Comparison of ENCODE assay signal across 9 mouse cellular contexts in genomic region chr4:155162433-155163319, GRCm38 (mm10). TPM values are rescaled to one million over a fixed set of nuclear protein-coding genes. Genes with fewer than 3 reads are reported as not detected.
DNase-seq lines count a peak whose midpoint lies in the region; ATAC-seq lines count a peak whose summit lies in the region.
"Had no signal": no experiment of that assay in that cellular context is flagged by ENCODE, and none has a peak within 500 bp of the region (broad histone marks: within the 10 kb centered on the region; RNA-seq: fewer than 3 reads in every experiment).

No protein-coding gene starts in this region.

- H3K9me3 ChIP-seq in heart, embryonic 14.5 days (ENCODE audit: control insufficient read depth, low read length) = no peaks in the 10 kb centered on the region
- no peaks in the 10 kb centered on the region; the same call in 1 of the 2 replicates for H3K9me3 ChIP-seq in limb, embryonic 10.5 days (replicated peaks)

- DNase-seq in heart, postnatal 4 days = no peak
- peak; percentile 72 for DNase-seq in ES-CJ7 (ENCODE audit: low read depth, low spot score)
- no peak for DNase-seq in limb, embryonic 10.5 days (ENCODE audit: low spot score)
- peak; percentile 46 to 64 for DNase-seq in spleen, adult 18-20 months
- no peak for DNase-seq in ovary, postnatal 14 days (ENCODE audit: low spot score)
- no peak for DNase-seq in layer of hippocampus, postnatal 36 days
- no peak for DNase-seq in kidney, adult 11 months
- DNase-seq: right cerebral cortex, postnatal 4 days had no signal

- ATAC-seq in heart, embryonic 14.5 days (ENCODE audit: insufficient number of reproducible peaks, insufficient read depth, low FRiP score, low read depth) = no peak

- H3K9ac ChIP-seq in heart, embryonic 14.5 days (ENCODE audit: low read length) = 0 out of 2 replicates have a peak overlapping the region, but pooled peaks have one; percentile 18

- H3K27ac ChIP-seq in heart, embryonic 14.5 days (replicated peaks in 1 of 2; ENCODE audit: control insufficient read depth in 1 of 2, insufficient read depth in 1 of 2, low read depth in 2 of 2, low read length in 2 of 2) = peak overlapping the region in 1 of 2 experiments; percentile 77; a peak in 1 of 4 replicates
- H3K27ac ChIP-seq in limb, embryonic 10.5 days = peak overlapping the region; percentile 34

- peaks cover 48 to 66% of the 10 kb centered on the region in 2 experiments for H3K4me1 ChIP-seq in heart, embryonic 14.5 days (ENCODE audit: control insufficient read depth in 2 of 2, insufficient read depth in 2 of 2, low read length in 2 of 2)
- peaks cover 79% of the 10 kb centered on the region for H3K4me1 ChIP-seq in limb, embryonic 10.5 days

- no peaks in the 10 kb centered on the region for H3K27me3 ChIP-seq in heart, embryonic 14.5 days (ENCODE audit: control insufficient read depth, insufficient read depth, low read length)
- H3K27me3 ChIP-seq in limb, embryonic 10.5 days (ENCODE audit: low read depth, poor library complexity, severe bottlenecking) = no peaks in the 10 kb centered on the region

- peaks cover 28% of the 10 kb centered on the region for H3K36me3 ChIP-seq in heart, embryonic 14.5 days (ENCODE audit: control insufficient read depth, insufficient read depth, low read length)
- peaks cover 32% of the 10 kb centered on the region for H3K36me3 ChIP-seq in limb, embryonic 10.5 days

- 69% methylated on average over 7 of the region's 7 CpGs for WGBS in heart, embryonic 14.5 days
- WGBS in limb, embryonic 10.5 days = 68% methylated on average over 7 of the region's 7 CpGs

- no peak overlapping the region for H3K4me2 ChIP-seq in heart, embryonic 14.5 days (ENCODE audit: low read length)

- no peak overlapping the region for H3K4me3 ChIP-seq in heart, embryonic 14.5 days (ENCODE audit: control insufficient read depth in 1 of 2, insufficient read depth in 1 of 2, low read depth in 1 of 2, low read length in 2 of 2)
- no peak overlapping the region for H3K4me3 ChIP-seq in limb, embryonic 10.5 days

RNA-seq across cellular contexts. Expression of gene Ski, which starts 59.7 kb away (rescaled TPM):
- 16.2 TPM in 2 replicates for polyA plus RNA-seq in heart, embryonic 14.5 days (2014; fragmentation: Nextera tagmentation; extraction: Ambion mirVana)
- total RNA-seq in heart, postnatal 4 days (2021) = 10 to 100 TPM; 93.8 to 98.1 TPM
- polyA plus RNA-seq in limb, embryonic 10.5 days (2016; fragmentation: Nextera tagmentation; extraction: Ambion mirVana) = 9.6 and 10.6 TPM in 2 replicates
- 100 to 1,000 TPM; 126 to 132 TPM for total RNA-seq in layer of hippocampus, postnatal 36 days (2021)

Comparison
In these comparisons a context has a peak if more than half of its experiments do, and no peak if none do; other contexts are left out.
1. DNase-seq: peak in ES-CJ7 (single experiment) and spleen, adult 18-20 months (2 of 2); none in heart, postnatal 4 days (single experiment), limb, embryonic 10.5 days (single experiment), ovary, postnatal 14 days (single experiment), layer of hippocampus, postnatal 36 days (0 of 2) and kidney, adult 11 months (single experiment).